Mouse (Mus musculus): ENCODE results near the gene Gstt1.
"Not testable (repeated sequence)": the region's sequence is repeated elsewhere in the genome, so short reads cannot be mapped to it uniquely, and the experiment has no call there.

Gstt1 gene

DNA sequence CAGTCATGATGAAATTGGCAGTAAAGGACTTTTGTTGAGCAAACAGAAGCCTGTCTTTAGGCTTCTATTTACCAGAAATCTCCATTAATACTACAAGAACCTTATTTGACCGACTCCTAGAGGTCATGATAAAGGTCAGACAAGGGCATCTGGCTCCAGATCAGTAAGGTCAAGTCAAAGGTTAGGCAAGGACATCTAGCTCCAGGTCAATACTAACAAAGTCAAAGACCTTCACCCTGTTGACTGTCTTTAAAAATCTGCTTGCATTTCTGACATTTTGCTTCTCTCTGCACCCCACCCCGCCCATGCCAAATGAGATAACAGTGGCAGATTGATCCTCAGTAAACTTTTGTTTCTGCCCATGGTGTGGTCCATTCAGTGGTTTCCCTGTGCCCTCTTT lies 5.8 kb upstream of the Gstt1 start:
- DNase-seq (ENCODE audit: low spot score) = no peak

DNA sequence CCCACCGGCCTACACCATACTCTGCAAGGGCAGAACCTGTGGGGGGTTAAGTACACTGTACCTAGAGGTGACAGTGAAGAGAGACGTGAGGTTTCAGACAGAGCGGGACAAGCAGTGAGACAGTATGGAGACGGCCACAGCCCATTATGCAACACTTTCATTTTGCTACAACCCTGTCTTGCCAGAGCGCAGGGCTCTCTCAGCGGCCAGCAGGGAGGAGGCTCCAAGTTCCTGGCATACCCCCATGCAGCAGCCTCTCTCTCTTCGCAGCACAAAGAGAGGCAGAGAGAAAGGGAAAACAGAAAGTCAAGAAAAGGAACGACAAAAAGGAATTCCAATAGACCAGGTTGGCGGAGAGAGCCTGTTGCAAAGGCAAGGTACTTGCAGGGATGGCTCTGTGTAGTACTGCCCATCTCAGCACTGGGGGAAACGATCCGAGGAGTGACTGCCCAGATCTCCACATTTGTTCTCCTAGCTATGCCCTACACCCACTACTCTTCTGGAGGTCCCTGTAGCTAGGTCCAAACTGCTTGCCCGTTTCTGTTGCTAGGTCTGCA lies 687 bp downstream of the Gstt1 start:
- peak; percentile 49 for DNase-seq (ENCODE audit: low spot score)

DNA sequence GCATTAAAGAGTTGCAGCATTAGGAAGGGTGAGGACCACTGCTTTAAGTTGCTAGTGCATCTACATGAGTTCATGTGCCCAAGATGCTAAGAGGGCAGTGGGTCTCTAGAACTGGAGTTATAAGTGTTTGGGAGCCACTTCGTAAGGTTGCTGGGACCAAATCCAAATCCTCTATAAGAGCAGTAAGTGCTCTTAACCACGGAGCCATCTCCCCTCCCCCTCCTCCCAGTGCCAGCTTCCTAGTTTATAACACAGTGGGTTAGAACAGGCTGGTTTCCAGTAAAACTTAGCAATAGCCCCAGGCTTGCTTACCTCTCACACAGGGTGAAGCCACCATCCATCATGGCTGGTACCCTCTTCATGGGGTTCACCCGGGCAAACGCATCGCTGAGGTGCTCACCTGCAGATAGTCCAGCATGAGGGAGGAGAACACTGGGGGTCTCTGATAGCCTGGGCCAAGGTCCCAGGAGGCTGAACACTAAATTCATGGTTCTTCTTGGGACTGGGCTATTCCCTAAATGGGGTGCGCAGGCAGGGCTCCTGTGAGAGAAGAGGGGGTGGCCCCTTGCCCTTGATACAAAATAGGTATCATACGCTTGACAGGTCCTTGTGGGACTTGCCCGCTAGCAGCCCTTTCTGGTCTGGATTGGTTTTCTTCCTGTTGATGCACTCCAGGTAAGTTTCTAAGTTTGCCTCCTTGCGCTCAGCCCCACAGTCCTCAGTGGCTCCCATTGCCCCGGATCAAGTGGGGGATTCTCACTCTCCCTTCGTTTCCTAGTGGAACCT lies 1.5 kb downstream of the Gstt1 start:
- no peak for DNase-seq (ENCODE audit: low spot score)

DNA sequence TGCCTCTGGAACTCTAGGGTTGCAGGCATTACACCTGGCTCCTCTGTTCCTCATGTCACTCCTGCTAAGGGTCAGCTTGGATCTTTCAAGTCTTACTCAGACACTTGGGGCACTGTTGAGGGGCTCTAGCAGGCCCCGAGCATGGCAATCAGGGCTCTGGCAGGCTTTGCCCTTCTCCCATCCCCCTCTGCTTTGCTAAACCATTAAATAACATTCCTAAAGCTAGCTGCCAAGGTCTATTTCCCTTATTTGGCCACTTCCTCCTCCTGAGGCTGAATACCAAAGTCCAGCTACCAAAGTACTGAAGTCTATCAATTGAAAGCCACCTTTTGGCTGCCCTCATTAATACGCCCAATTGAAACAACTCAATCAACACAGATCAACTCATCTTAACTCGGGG lies 3.5 kb downstream of the Gstt1 start:
- peak; percentile 59 for DNase-seq (ENCODE audit: low spot score)

DNA sequence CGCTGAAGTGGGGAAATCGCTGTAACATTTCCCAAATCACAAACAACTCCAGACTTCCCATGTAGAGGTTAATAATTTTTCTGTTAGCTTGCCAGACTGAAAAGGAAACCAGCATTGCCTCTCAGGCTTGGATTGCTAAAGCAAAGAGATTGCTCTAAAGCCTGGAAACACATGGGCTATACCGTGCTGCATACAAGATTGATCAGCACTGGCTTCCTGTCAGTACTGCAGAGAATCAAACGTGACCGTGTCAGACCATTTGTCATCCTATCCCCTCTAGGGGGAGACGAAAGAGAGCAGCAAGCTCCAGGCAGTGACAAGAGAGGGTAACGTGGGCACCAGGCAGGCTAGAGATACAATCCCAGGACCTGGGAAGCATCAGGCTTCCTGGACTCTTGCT lies 7.6 kb downstream of the Gstt1 start:
- peak; percentile 39 for DNase-seq (ENCODE audit: low spot score)

DNA sequence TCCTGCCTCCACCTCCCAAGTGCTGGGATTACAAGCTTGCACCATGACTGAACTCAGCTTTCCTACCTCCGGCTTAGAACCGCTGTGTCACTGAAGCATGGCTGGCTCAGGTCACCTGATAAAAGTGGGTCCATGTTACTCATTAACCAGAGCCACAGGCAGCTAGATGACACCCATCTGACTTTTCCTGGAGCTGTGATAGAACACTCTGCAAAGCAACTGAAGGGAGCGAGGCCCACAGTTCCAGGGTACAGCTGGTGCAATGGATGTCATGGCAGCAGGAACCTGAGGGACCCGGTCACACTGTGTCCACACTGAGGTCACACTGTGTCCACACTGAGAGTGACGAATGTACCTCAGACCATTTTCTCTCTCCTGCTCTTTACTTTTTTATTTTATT lies 8.5 kb downstream of the Gstt1 start:
- peak; percentile 81 for DNase-seq (ENCODE audit: low spot score)

DNA sequence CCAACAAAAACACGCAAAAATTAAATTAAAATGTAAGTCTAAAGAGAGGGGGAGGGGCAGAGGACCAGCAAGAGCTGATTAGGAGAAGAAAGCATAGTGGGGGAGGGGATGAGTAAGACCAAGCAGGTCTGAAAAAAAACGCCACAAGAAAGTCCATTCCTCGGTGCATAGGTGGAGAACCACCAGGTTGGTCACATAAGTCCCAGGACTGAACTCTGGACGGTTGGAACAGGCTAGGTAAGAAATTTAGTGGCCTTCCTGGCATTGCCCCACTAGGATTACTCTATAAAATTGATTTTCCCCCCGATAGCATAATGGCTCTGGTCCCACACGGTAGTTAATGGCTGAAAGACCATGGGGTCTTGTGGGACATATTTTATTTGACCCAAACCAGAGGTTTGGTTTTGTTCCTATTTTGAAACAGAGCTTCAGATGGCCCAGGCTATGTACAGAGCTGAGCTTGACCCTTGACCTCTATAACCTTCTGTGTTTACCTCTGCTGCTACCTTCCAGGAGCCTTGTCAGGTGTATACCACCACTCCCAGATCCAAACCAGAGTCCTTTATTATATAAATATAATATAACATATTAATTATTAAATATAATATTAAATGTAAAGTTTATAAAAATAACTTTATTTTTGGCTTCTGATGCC lies 9.2 kb downstream of the Gstt1 start:
- peak; percentile 68 for DNase-seq (ENCODE audit: low spot score)

DNA sequence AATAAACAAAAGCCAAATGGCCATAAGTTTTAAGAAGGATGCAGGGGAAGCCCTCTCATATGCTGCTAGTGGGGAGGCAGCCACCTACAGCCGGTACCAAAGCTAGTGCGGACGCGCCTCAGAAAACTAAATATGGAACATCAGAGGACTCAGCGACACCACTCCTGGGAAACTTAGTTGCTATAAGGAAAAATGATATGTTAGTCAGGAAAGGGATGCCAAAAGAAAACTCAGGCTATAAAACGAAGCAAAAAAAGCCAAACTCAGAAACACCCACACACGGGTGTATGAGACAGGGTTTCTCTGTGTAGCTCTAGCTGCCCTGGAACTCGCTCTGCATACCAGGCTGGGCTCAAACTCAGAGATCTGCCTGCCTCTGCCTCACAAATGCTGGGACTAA lies 10.1 kb downstream of the Gstt1 start:
- no peak for DNase-seq (ENCODE audit: low spot score)

DNA sequence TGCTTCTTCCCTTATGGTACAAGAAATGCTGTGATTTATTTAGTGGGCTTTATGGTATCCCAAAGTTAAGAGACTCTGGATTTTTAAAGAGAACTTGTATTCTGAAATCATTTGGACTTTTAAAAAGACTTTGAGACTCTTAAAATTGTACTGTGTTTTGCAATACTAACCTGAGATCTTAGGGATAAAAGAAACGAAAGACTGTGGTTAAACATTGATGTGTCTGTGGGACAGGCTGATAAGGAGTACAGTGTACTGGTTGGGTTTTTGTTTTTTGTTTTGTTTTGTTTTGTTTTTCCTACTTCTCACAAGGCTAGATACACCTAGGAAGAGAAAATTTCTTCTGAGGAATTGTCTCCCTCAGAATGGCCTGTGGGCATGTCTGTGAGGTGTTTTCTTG lies 12.9 kb downstream of the Gstt1 start:
- DNase-seq (ENCODE audit: low spot score) = no peak

DNA sequence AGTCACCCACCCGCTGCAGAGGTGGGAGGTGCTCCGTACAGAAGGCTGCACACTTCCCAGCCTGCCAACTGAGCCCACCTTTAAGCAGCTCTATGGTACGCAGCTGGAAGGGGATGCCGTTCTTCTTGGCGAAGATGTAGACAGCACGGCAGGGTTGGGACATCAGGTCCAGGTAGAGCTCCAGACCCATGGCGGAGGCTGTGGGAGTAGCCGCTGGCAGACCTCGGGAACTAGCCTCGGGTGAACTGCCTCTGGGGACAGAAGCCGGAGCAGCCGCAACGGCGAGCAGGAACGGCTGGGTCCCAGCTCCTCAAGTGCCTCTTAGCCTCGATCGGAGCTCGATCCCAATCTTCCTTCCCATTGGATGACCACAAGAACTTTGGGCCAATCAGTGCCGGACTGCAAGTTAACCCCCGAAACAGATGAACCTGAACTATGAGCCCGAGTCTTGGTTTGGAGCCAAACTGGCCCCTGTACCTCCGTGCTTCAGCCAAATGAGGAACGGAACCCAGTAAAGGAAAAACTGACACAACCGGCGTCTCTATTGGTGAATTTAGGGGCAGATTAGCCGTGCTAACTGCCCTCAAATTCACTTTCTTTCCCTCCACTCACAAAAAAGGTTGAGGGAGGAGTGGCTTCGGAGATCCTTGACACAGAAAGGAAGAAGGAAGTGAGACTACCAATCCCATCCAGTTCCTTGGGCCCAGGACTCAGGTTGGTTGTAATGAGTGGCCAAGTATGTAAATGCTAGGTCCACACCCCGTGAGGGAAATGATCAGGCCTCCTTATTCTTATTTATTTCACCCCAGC lies 17.4 kb downstream of the Gstt1 start, which contains the start of the genes Gm20441 and Gstt3:
Gm20441 (minus strand) TSS at position 186 of the 810 bp plus-strand sequence.
Gstt3 (minus strand) TSS at position 646 of the 810 bp plus-strand sequence.
- DNase-seq (ENCODE audit: low spot score) = peak; percentile 84

DNA sequence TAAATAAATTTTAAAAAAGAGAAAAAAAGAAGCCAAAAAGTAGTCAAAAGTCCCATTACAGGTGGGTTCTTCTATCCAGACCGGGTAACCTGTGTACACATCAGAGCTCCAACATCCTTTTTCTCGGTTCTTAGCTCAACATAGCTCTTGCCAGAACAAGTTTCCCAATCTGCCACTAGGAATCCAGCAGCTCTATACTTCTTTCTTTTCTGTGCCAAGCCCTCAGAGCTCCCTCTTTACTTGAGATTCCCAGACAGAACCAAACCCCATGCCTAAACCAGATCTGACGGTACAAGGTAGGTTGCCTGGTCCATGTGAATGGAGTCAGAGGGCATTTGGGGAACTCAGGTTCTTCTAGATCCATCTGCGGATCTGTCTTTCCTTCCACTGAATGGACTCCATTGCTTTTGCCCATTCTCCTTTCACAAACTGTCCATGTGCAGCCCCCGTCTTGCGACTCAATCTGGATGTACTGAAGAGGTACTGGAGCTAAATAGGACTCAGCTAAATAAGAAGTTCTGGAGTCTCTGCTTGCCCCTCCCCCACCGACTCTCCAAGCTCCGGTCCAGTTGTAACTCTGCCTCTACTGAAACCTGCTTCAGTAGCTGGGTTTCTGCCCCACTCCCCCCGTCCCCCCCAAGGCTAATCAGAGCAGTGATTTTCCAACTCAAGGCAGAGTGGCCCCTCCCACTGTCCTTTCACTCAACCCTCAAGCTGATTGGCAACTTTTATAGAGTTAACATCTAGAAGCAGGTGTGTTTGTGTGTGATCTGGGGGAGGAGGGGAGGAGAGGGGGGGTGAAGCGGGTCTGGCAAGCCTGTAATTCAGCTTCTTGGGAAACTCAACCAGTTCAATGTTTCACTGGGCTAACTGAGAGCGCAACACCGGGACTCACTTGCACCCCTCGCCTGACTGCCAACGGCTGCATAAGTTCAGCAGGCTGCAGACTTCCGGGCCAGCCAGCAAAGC lies 18.9 kb downstream of the Gstt1 start:
- DNase-seq (ENCODE audit: low spot score) = peak; percentile 13

DNA sequence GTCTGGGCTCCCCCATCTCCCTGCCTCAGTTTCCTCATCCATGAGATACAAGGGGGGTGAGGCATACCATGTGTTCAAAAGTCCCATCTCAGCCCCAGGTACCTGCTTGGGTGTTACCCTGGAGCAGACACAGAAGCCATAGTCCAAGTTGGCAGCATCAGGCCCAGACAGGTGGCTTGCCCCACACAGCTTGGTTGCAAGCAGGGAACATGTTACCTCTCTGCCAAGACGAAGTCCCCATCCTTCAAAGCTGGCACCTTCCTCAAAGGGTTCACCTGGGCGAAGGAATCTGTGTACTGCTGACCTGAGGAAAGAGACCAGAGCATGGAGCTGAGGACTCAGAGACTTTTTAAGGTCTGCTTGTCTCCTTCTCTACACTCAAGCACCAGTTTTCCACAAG lies 20.5 kb downstream of the Gstt1 start:
- no peak for DNase-seq (ENCODE audit: low spot score)

DNA sequence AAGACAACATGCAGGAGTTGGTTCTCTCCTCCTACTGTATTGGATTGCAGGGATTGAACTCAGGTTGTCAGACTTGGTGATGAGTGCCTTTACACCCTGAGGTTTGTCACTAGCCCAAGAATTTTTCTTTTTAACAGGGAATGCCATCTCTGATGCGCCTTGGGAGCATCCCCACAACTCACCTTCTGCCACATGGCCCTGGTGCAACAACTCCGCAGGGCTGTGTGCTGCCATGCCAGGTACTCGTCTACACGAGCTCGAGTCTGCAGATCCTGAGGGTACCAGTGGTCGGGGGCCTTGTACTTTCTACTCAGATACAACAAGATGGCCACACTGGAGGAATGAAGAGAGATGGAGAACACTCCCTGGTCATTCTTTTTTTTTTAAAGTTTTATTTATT lies 21.8 kb downstream of the Gstt1 start:
- DNase-seq (ENCODE audit: low spot score) = no peak

DNA sequence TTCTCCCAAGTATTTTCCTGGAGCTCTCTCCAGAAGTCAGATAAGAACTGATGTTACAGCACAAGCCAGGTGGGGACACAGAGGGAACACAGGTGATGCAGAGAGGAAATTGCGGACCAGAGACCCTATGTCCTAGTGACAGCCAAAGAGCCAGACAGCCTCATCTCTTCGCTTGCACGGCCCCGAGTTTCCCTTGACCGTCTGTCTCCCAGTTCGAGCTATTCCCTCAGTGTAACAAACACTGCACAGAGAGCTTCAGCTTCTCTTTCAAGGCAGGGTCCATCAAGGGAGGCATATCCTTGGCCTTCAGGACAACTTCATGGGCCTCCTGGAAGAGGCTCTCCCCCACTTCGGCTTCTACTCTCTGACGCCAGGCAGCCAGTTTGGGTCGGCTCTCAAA lies 23.8 kb downstream of the Gstt1 start:
- DNase-seq (ENCODE audit: low spot score) = no peak

DNA sequence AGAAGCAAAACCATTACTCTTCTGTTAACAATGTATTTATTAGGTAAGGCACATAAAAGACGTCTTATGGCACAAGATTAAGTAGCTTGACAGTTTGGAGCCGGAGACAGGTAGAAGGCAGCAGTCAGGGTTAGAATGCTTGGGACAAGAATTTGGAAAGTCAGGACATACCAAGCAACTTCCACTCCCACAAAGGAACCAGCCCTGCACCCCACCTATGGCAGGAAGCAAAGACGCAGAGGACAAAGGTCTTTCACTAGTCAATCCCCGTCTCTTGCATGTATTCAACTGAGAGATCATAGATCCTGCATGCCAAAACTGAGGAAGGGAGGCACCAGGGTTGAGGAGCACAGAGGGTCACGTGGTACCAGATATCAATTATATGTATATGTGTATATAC lies 24.3 kb downstream of the Gstt1 start:
- no peak for DNase-seq (ENCODE audit: low spot score)

DNA sequence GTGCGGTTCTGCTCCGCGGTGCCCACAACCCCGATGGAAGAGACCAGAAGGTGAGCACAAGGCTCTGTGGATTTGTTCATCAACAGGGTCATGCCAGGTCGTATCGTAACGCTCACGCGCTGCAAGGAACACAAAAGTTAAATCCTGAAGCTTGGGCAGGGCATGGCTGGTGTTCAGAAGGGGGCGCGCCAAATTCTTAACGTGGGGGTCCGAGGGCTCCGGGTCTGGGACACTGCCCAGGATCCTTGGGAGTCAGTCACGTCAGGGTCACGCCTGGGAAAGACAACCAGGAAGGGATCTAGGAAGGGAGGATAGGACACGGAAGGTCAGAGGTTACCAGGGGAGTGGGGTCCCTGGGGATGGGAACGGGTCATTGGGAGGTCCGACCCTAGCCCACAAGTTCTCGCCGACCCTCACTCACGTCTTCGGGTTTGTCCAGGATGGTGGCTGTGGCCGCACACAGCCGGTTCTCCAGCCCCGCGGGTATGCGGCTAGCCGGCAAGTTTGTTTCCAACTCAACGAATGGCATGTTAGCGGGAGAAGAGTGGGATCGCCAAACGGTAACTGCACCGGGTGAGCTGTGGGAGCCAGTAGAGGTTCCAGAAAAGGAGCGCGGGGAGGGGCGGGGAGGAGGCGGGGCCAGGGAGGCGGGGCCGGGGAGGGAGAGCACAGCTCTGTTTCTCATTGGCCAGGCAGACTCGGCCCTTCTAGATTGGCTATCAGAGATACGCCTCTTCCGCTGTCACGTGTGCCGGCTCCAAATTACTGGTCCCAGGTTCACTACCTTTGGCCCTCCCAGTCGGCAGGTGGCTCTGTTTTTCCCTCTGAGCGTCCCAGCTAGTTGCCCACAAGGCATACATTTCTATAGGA lies 25.4 kb downstream of the Gstt1 start, which contains the start of gene Ddt:
Ddt (minus strand) TSS at position 620 of the 870 bp plus-strand sequence.
- DNase-seq (ENCODE audit: low spot score) = peak; percentile 95

DNA sequence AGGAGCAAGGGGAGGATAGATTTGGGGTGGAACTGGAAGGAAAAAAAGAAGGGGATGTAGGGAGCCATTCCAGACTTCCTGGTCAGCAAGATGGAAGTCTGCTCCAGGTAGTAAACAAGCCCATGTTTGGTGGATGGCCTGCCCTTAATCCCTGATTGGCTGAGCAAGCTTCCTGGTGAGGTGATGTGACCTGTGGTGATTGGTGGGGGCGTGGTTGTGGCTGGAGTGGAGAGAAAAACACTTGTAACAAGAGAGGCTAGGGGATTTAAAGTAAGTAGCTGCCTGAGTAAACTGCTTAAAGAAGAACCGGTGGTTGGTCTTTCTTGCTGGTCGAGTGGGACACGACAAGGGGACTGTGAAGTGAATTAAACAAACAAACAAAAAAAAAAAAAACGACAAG lies 30.6 kb downstream of the Gstt1 start:
- DNase-seq (ENCODE audit: low spot score) = not testable (repeated sequence)

DNA sequence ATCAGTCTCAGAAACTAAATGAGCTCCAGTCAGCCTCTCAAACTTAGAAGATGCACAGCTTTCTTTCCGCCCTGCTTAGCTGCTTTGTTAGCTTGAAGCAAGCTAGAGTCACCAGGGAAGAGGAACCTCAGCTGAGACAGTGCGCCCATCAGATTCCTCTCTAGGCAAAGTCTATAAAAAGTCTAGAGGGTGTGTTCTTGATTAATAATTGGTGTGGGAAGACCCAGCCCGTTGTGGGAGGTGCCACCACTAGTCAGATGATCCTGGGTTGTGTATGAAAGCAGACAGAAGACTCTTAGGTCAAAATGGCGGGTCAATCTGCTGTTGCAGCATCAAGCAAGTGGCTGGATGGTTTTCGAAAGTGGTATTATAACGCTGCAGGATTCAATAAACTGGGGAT lies 31.5 kb downstream of the Gstt1 start:
- DNase-seq (ENCODE audit: low spot score) = no peak

DNA sequence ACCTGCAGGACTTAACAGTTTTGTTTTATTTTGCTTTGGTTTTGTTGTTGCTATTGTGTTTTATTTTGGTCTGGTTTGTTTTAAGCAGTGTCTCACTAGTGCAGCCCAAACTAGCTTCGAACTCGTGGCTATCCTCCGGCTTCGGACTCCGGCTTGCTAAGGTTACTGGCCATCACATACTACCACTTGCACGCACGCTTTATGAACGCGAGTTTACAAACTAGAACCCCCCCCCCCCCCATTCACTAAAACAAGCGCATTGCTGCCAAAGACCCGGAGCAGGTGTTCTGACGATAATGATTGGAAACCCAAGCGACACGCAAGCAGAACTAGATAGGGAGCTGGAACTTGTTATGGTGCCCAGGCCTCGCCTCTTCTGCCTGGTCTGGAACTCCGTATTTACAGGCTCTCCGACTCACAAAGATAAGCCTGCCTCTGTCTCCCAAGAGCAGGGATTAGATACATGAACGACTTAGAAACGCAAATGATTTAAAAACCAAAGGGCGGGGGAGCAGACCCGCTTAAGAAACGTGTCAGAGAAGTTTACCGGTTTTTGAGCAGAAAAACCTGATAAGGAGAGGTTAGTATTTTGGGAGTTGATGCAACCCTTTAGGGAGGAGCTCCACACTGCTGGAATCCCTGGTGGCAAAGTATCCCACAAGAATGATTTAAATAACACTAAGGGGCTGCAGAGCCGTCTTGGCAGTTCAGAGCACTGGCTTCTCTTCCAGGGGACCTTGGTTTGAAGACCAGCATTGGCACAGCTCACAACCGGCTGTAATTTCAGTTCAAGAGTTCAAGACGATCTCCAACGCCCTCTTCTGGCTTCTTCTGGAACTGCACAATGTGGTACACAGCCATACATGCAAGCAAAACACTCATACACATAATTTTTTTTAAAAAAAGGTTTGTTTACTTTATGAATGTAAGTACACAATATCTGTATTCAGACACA lies 33.6 kb downstream of the Gstt1 start:
- DNase-seq (ENCODE audit: low spot score) = peak; percentile 75

Data from yolk sac, embryonic 10.5 days (tissue).